Mouse (Mus musculus): ENCODE measurements around the gene Kdelc2.

- TF ChIP-seq CTCF (IDR thresholded peaks at IDR 0.05; ENCODE audit: low read depth) = no peak
- TF ChIP-seq EP300 (optimal IDR thresholded peaks at IDR 0.05) = no peak
Observed at GRCm38 (mm10) chr9:53381113-53381615, 2.7 kb upstream of the Kdelc2 start.

Data from stomach, postnatal 0 days (tissue).